Mouse (Mus musculus) spleen, postnatal 14 days (tissue): ENCODE data around the gene Grem1.

Experiments used
- DNase-seq, 2 experiments: peaks; one replicate each; pipeline ENCODE4 v3.0.0; 2021 to 2022; ENCODE audit warnings: low spot score in 2 of 2

Grem1 gene

GRCm38 (mm10) chr2:113757525-113758310, 728 bp downstream of the Grem1 start:
- DNase-seq, result no peak

GRCm38 (mm10) chr2:113756924-113757524, 1.4 kb downstream of the Grem1 start:
- no peak for DNase-seq

GRCm38 (mm10) chr2:113749721-113750120, 8.7 kb downstream of the Grem1 start:
- DNase-seq, result no peak

DNA sequence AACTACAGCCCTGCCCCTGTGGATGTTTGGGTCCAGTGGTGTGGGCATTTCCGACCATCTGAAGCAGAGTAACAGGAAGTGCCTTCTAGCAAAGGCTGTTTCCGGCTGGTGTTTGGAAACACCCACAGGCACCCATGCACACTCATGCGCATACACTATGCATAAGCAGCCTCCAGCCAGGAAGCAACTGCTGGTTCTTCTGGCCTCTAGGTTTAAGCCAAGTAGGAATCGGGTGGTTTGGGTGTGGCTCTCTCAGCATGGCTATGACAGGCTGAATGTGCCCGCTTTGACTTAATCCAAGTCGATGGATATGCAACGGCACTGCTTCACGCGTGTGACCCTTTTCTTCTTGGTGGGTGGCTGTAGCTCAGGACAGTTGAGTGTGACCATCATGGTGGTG, 9.1 kb downstream of the Grem1 start:
- DNase-seq, result no peak

DNA sequence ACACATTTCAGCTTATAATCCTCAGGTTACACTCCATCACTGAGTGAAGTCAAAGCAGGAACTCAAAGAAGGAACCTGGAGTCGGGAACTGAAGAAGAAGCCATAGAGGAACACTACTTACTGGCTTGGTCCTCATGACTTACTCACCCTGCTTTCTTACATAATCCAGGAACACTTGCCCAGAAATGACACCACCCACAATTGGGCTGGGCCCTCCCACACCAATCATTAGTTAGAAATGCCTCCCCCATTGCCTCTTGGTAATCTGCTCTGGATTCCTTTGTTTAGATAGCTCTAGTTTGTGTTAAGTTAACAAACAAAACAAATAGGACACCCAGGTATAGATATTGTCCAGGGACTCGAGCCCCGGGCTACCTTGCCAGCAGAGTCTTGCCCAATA, 29.9 kb downstream of the Grem1 start:
- DNase-seq, result no peak

DNA sequence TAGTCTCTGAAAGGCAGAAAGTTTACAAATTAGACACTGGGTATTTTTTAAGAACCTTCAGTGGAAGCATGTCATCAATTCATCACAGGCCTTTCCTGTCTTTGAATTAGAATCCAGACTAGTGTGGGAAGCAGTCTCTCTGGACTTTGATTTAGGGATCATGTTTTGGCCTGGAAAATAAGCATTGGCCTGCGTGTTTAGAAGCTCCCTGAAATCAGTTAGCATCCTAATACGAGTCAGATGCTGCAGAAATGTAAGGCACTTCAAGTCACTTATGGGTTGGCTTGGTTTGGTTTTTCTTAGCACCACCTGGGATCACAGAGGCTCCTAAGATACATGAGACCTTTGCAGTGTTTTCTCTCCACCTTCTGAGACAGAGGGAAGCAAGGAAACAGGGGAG, 43.6 kb downstream of the Grem1 start:
- no peak for DNase-seq

DNA sequence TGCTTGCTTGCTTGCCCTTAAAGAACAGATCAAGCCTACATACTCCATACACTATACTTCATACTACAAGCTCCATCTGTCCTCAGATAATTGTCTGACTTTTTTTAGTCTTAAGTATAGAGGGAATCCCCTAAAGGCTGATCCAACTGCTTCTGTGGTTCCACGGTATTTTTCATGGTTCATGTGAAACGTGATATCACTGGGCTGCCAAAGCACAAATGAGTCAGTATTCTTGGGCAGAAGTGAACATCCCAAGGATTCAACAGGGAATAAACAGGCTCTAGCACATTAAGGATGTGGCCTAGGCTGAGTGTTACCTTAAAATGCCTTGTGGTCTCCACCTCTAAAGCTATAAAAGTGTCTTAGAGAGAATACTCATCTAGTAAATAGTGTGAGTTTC, 45.0 kb downstream of the Grem1 start:
- DNase-seq, result no peak

- DNase-seq, result no peak
These were observed 50.9 kb downstream of the Grem1 start for GRCm38 (mm10) chr2:113707507-113707906.

GRCm38 (mm10) chr2:113701507-113701906, 56.9 kb downstream of the Grem1 start:
- no peak for DNase-seq

DNA sequence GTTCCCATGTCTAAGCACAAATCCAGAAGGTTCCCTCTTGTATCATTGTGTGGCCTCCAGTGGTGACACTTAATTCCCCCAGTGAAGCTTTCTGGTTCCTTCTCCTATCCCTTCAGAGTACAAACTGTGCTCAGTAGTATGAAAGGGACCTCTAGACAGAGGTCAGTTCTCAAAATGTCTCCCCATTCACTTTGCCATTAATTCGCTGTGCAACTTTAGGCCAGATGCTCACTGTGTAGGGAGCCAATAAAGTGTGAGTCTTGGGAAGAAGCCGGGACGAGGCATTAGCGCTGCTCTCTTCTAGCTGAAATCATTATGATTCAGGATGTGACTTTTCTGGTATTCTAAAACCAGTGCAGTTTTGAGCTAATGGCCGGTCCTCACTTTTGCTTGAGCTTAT, 61.8 kb downstream of the Grem1 start:
- no peak for DNase-seq

DNA sequence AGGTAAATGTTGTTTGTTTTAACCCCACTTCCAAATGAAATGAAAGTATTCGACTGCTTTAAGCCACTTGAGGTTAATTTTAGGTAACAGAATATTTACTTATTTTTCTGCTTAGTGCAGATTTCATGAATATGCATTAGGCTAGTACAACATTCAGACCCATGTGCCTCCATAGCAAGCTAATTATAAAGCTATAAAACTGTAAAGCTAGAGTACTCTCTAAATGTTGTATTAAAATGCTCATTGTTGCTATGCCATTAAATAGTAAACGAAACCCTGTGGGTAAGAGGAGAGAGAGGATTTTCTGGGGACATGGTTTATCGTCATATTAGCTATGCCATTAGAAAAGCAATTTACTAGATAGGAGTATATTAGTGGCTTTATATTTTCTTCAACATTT, 62.2 kb downstream of the Grem1 start:
- no peak for DNase-seq
